ENCODE assay signal across 8 mouse cellular contexts in genomic region chr6:34176864-34177247, GRCm38 (mm10). TPM values are rescaled to one million over a fixed set of nuclear protein-coding genes. Genes with fewer than 3 reads are reported as not detected.
A peak's percentile ranks its signal among the peaks of the same experiment; 100 is the strongest.
DNase-seq lines count a peak whose midpoint lies in the region; ATAC-seq lines count a peak whose summit lies in the region.

TSS of gene Slc35b4 (minus strand) at chr6:34177111.

- no peaks in the 10 kb centered on the region for H3K9me3 ChIP-seq in intestine, embryonic 14.5 days (ENCODE audit: control insufficient read depth, low read length)

- peak within 1 kb of the TSS; percentile 86 for H3K4me3 ChIP-seq in intestine, embryonic 14.5 days (ENCODE audit: low read depth, low read length)

- under 1% methylated on average over 29 of the region's 29 CpGs for WGBS in intestine, embryonic 14.5 days

- intact Hi-C loops in left cerebral cortex, postnatal 14 days (cut with DNase I): no loop called here

- H3K4me2 ChIP-seq in intestine, embryonic 14.5 days (ENCODE audit: low read length): peak within 1 kb of the TSS; percentile 72

- ATAC-seq in intestine, embryonic 14.5 days (replicated peaks; ENCODE audit: low FRiP score, low TSS enrichment, low read depth): peak; percentile 98

- no peaks in the 10 kb centered on the region for H3K36me3 ChIP-seq in intestine, embryonic 14.5 days (ENCODE audit: control insufficient read depth, insufficient read depth, low read length)

- H3K9ac ChIP-seq in intestine, embryonic 14.5 days (ENCODE audit: low read length): peak within 1 kb of the TSS; percentile 70

- peak; percentile 81 for DNase-seq in adrenal gland, adult 18-20 months (ENCODE audit: low spot score in 2 of 2)
- peak; percentile 99 for DNase-seq in embryo, embryonic 11 days
- DNase-seq in gastrocnemius, postnatal 25 days: peak; percentile 94
- peak; percentile 92 for DNase-seq in intestine, embryonic 14.5 days (ENCODE audit: low spot score)
- DNase-seq in left cerebral cortex, postnatal 14 days (ENCODE audit: low spot score in 2 of 2): peak; percentile 96 to 97
- DNase-seq in mesoderm, embryonic 11.5 days (ENCODE audit: low read depth, low spot score): peak; percentile 97
- DNase-seq in right cerebral cortex, postnatal 36 days (ENCODE audit: low spot score in 2 of 2): peak; percentile 95 to 97
- peak; percentile 96 for DNase-seq in yolk sac, embryonic 10.5 days (ENCODE audit: low spot score)

- peaks cover 10% of the 10 kb centered on the region for H3K4me1 ChIP-seq in intestine, embryonic 14.5 days (replicated peaks; ENCODE audit: control insufficient read depth, insufficient read depth, low read length)

- H3K27ac ChIP-seq in intestine, embryonic 14.5 days (ENCODE audit: low read depth): peak within 1 kb of the TSS; percentile 73

- no peaks in the 10 kb centered on the region for H3K27me3 ChIP-seq in intestine, embryonic 14.5 days (replicated peaks; ENCODE audit: control insufficient read depth, insufficient read depth, low read length)

RNA-seq across cellular contexts. Expression of gene Slc35b4, which starts in this region (rescaled TPM):
- 10 to 100 TPM; 28.2 to 28.4 TPM for total RNA-seq in adrenal gland, adult 18-20 months (2021)
- 1 to 10 TPM; 5.9 to 8.7 TPM for total RNA-seq in gastrocnemius, postnatal 25 days (2021)
- polyA plus RNA-seq in intestine, embryonic 14.5 days (2014; fragmentation: Nextera tagmentation; extraction: Ambion mirVana): 49.4 and 52.1 TPM in 2 replicates
- 10 to 100 TPM; 48.0 to 51.4 TPM for total RNA-seq in left cerebral cortex, postnatal 14 days (2021)

Comparison
In these comparisons a context has a peak if more than half of its experiments do, and no peak if none do; other contexts are left out.
1. Peak in every context shown above with its lines: DNase-seq, ATAC-seq, H3K4me3 ChIP-seq and H3K27ac ChIP-seq.